In the genomic region with DNA sequence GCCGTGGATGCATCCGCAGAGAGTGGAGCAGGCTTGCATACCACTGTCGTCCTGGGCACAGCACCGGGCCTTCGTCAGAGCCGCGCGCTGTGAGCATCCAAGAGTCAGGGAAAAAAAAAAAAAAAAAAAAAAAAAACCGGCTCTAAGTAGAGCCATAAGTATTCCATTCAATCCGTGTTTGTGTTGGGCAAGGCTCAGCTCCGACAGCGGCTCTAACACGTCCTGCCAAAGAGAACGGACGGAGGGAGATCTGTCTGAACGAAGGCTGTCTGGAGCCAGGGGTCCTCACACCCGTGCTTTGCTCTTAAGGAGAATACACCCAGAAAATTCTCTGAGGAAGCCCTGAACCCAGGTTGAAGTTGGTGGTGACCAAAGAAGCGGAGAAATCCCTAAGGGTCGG, we compare ENCODE assay signal across 9 mouse cellular contexts. TPM values are rescaled to one million over a fixed set of nuclear protein-coding genes. Genes with fewer than 3 reads are reported as not detected.
DNase-seq lines count a peak whose midpoint lies in the region; ATAC-seq and TF ChIP-seq lines count a peak whose summit lies in the region.
"Had no signal": no experiment of that assay in that cellular context is flagged by ENCODE, and none has a peak within 500 bp of the region (broad histone marks: within the 10 kb centered on the region; RNA-seq: fewer than 3 reads in every experiment).

No protein-coding gene starts in this region.

- WGBS in lung, embryonic 14.5 days = 3% methylated on average over 19 of the region's 19 CpGs
- 2% methylated on average over 19 of the region's 19 CpGs for WGBS in forebrain, embryonic 13.5 days
- 2% methylated on average over 19 of the region's 19 CpGs for WGBS in limb, embryonic 11.5 days
- WGBS in small intestine, adult 2 months = 15% methylated on average over 19 of the region's 19 CpGs

- TF ChIP-seq CTCF in lung, embryonic 14.5 days (IDR thresholded peaks at IDR 0.05; ENCODE audit: low read depth) = no peak
- no peak for TF ChIP-seq CTCF in small intestine, adult 2 months (IDR thresholded peaks at IDR 0.05; ENCODE audit: extremely low read depth, insufficient read length, insufficient replicate concordance, low read depth, low read length)

- H3K36me3 ChIP-seq in lung, embryonic 14.5 days (ENCODE audit: insufficient read depth) = peaks cover 22% of the 10 kb centered on the region
- H3K36me3 ChIP-seq in forebrain, embryonic 13.5 days (ENCODE audit: poor library complexity, severe bottlenecking) = peaks cover 27% of the 10 kb centered on the region
- H3K36me3 ChIP-seq in limb, embryonic 11.5 days (ENCODE audit: control insufficient read depth, insufficient read depth, low read length) = peaks cover 6% of the 10 kb centered on the region; the same call in 1 of the 2 replicates
- peaks cover 7% of the 10 kb centered on the region; the same call in 1 of the 2 replicates for H3K36me3 ChIP-seq in small intestine, adult 2 months (ENCODE audit: control insufficient read depth, insufficient read depth, low read length)

- peak overlapping the region; percentile 18 for H3K4me3 ChIP-seq in lung, embryonic 14.5 days (ENCODE audit: low read depth, low read length)
- peak overlapping the region; percentile 22 for H3K4me3 ChIP-seq in forebrain, embryonic 13.5 days
- peak overlapping the region; percentile 14 for H3K4me3 ChIP-seq in limb, embryonic 11.5 days (ENCODE audit: low read depth, low read length)
- H3K4me3 ChIP-seq in small intestine, adult 2 months (ENCODE audit: low read depth, low read length) = peak overlapping the region; percentile 21; the same call in 1 of the 2 replicates

- H3K9me3 ChIP-seq in lung, embryonic 14.5 days (ENCODE audit: low read depth, low read length) = no peaks in the 10 kb centered on the region
- no peaks in the 10 kb centered on the region for H3K9me3 ChIP-seq in forebrain, embryonic 13.5 days (replicated peaks)
- no peaks in the 10 kb centered on the region for H3K9me3 ChIP-seq in limb, embryonic 11.5 days (ENCODE audit: control insufficient read depth, low read length)
- H3K9me3 ChIP-seq: megakaryocyte, embryonic 14.5 days had no signal

- no peak for TF ChIP-seq POLR2A in small intestine, adult 2 months (IDR thresholded peaks at IDR 0.05; ENCODE audit: low read depth, low read length)

- H3K27ac ChIP-seq in lung, embryonic 14.5 days (ENCODE audit: low read depth) = no peak overlapping the region
- H3K27ac ChIP-seq in forebrain, embryonic 13.5 days = no peak overlapping the region
- no peak overlapping the region for H3K27ac ChIP-seq in limb, embryonic 11.5 days (replicated peaks; ENCODE audit: low read depth, low read length)
- no peak overlapping the region for H3K27ac ChIP-seq in small intestine, adult 2 months (ENCODE audit: insufficient read depth, low read depth, low read length)

- peaks cover 56% of the 10 kb centered on the region for H3K27me3 ChIP-seq in lung, embryonic 14.5 days (ENCODE audit: insufficient read depth, low read length)
- peaks cover 60% of the 10 kb centered on the region for H3K27me3 ChIP-seq in forebrain, embryonic 13.5 days
- H3K27me3 ChIP-seq in limb, embryonic 11.5 days (ENCODE audit: control insufficient read depth, insufficient read depth, low read length) = peaks cover 35% of the 10 kb centered on the region
- H3K27me3 ChIP-seq in small intestine, adult 2 months (ENCODE audit: control insufficient read depth, insufficient read depth, low read length) = peaks cover 30% of the 10 kb centered on the region

- DNase-seq in lung, embryonic 14.5 days = peak; percentile 50
- no peak for DNase-seq in lung, adult 18-20 months
- peak; percentile 37 for DNase-seq in limb, embryonic 11.5 days (ENCODE audit: low spot score)
- DNase-seq in layer of hippocampus, postnatal 36 days = no peak
- no peak for DNase-seq in urinary bladder, adult 18-20 months (ENCODE audit: low spot score in 2 of 2)
- no peak for DNase-seq in thymus, adult 18-20 months

- peaks cover 7% of the 10 kb centered on the region; the same call in 1 of the 2 replicates for H3K4me1 ChIP-seq in lung, embryonic 14.5 days (ENCODE audit: insufficient read depth)
- H3K4me1 ChIP-seq in forebrain, embryonic 13.5 days = peaks cover 61% of the 10 kb centered on the region
- peaks cover 43% of the 10 kb centered on the region for H3K4me1 ChIP-seq in limb, embryonic 11.5 days (ENCODE audit: control insufficient read depth, insufficient read depth, low read length)
- peaks cover 11% of the 10 kb centered on the region for H3K4me1 ChIP-seq in small intestine, adult 2 months (ENCODE audit: control insufficient read depth, insufficient read depth, insufficient read length, low read length)

- no peak overlapping the region for H3K9ac ChIP-seq in lung, embryonic 14.5 days
- H3K9ac ChIP-seq in forebrain, embryonic 13.5 days = peak overlapping the region; percentile 23; the same call in 1 of the 2 replicates
- no peak overlapping the region; the same call in 1 of the 2 replicates for H3K9ac ChIP-seq in limb, embryonic 11.5 days (ENCODE audit: low read length)

- peak overlapping the region; percentile 50 for H3K4me2 ChIP-seq in lung, embryonic 14.5 days
- peak overlapping the region; percentile 50 for H3K4me2 ChIP-seq in forebrain, embryonic 13.5 days
- peak overlapping the region; percentile 48 for H3K4me2 ChIP-seq in limb, embryonic 11.5 days (ENCODE audit: low read depth, severe bottlenecking)

- ATAC-seq in lung, embryonic 14.5 days (ENCODE audit: insufficient read depth) = no peak
- ATAC-seq in forebrain, embryonic 13.5 days = 0 out of 2 replicates have a peak, but pooled peaks have one; percentile 5
- no peak for ATAC-seq in limb, embryonic 11.5 days (ENCODE audit: insufficient number of reproducible peaks, low FRiP score, low TSS enrichment, low read depth)

RNA-seq across cellular contexts. Expression of a gene that starts 6.1 kb away (rescaled TPM):
- 8.5 and 8.8 TPM in 2 replicates for polyA plus RNA-seq in lung, embryonic 14.5 days (2014; fragmentation: Nextera tagmentation; extraction: Ambion mirVana)
- polyA plus RNA-seq in forebrain, embryonic 13.5 days (2015; fragmentation: Nextera tagmentation; extraction: Ambion mirVana) = 9.8 and 12.3 TPM in 2 replicates
- polyA plus RNA-seq in limb, embryonic 11.5 days (2014; fragmentation: Nextera tagmentation; extraction: Ambion mirVana) = 12.2 and 13.4 TPM in 2 replicates
- 4.4 and 4.7 TPM in 2 replicates for polyA plus RNA-seq in small intestine, adult 2 months (2012; rRNA removed)
- 10 to 100 TPM; 11.2 to 13.6 TPM for total RNA-seq in layer of hippocampus, postnatal 36 days (2021)

RNA-seq across cellular contexts. Expression of a gene that starts 11.9 kb away (rescaled TPM):
- 35.6 and 43.4 TPM in 2 replicates for polyA plus RNA-seq in lung, embryonic 14.5 days (2014; fragmentation: Nextera tagmentation; extraction: Ambion mirVana)
- polyA plus RNA-seq in forebrain, embryonic 13.5 days (2015; fragmentation: Nextera tagmentation; extraction: Ambion mirVana) = 45.2 and 52.0 TPM in 2 replicates
- polyA plus RNA-seq in limb, embryonic 11.5 days (2014; fragmentation: Nextera tagmentation; extraction: Ambion mirVana) = 121 and 131 TPM in 2 replicates
- polyA plus RNA-seq in small intestine, adult 2 months (2012; rRNA removed) = 1.6 and 3.1 TPM in 2 replicates
- 1 to 10 TPM; 4.0 to 4.4 TPM for total RNA-seq in layer of hippocampus, postnatal 36 days (2021)

RNA-seq across cellular contexts. Expression of a gene that starts 46.6 kb away (rescaled TPM):
- not detected in 2 replicates for polyA plus RNA-seq in lung, embryonic 14.5 days (2014; fragmentation: Nextera tagmentation; extraction: Ambion mirVana)
- not detected in 2 replicates for polyA plus RNA-seq in forebrain, embryonic 13.5 days (2015; fragmentation: Nextera tagmentation; extraction: Ambion mirVana)
- not detected in 2 replicates for polyA plus RNA-seq in limb, embryonic 11.5 days (2014; fragmentation: Nextera tagmentation; extraction: Ambion mirVana)
- polyA plus RNA-seq in small intestine, adult 2 months (2012; rRNA removed) = 10.8 and 2,214 TPM in 2 replicates
- not detected for total RNA-seq in layer of hippocampus, postnatal 36 days (2021)

RNA-seq across cellular contexts. Expression of a gene that starts 51.4 kb away (rescaled TPM):
- polyA plus RNA-seq in lung, embryonic 14.5 days (2014; fragmentation: Nextera tagmentation; extraction: Ambion mirVana) = 13.1 and 13.8 TPM in 2 replicates
- polyA plus RNA-seq in forebrain, embryonic 13.5 days (2015; fragmentation: Nextera tagmentation; extraction: Ambion mirVana) = 10.2 and 11.5 TPM in 2 replicates
- 5.4 and 5.8 TPM in 2 replicates for polyA plus RNA-seq in limb, embryonic 11.5 days (2014; fragmentation: Nextera tagmentation; extraction: Ambion mirVana)
- polyA plus RNA-seq in small intestine, adult 2 months (2012; rRNA removed) = 4.2 and 7.6 TPM in 2 replicates
- 10 to 100 TPM; 57.3 to 59.4 TPM for total RNA-seq in layer of hippocampus, postnatal 36 days (2021)

Comparison
In these comparisons a context has a peak if more than half of its experiments do, and no peak if none do; other contexts are left out.
1. DNase-seq: peak in lung, embryonic 14.5 days (single experiment) and limb, embryonic 11.5 days (single experiment); none in lung, adult 18-20 months (0 of 2), layer of hippocampus, postnatal 36 days (0 of 2), urinary bladder, adult 18-20 months (0 of 2) and thymus, adult 18-20 months (0 of 2).
2. RNA of a gene that starts 46.6 kb away (polyA plus RNA-seq): 10.8 to 2,214 TPM in small intestine, adult 2 months; not detected in lung, embryonic 14.5 days, not detected in forebrain, embryonic 13.5 days and not detected in limb, embryonic 11.5 days; every median in the first group is over 10 times any median in the second.
3. Peak in every context shown above with its lines, with median percentiles within 50 percentile points of each other: H3K4me2 ChIP-seq and H3K4me3 ChIP-seq.